ENCODE assay signal across 8 mouse cellular contexts in genomic region chr7:140955758-140956555, GRCm38 (mm10). TPM values are rescaled to one million over a fixed set of nuclear protein-coding genes. Genes with fewer than 3 reads are reported as not detected.
DNase-seq lines count a peak whose midpoint lies in the region; ATAC-seq and TF ChIP-seq lines count a peak whose summit lies in the region.

TSS of gene Gm45717 (minus strand) at chr7:140955937.
TSS of gene Ifitm2 (minus strand) at chr7:140955987.

- no peaks in the 10 kb centered on the region for H3K36me3 ChIP-seq in liver, adult 2 months (ENCODE audit: control insufficient read depth, insufficient read depth, low read length)
- no peaks in the 10 kb centered on the region for H3K36me3 ChIP-seq in midbrain, postnatal 0 days (ENCODE audit: insufficient read depth, low read length)

- peak within 1 kb of the TSS; percentile 77 for H3K4me3 ChIP-seq in liver, adult 2 months (ENCODE audit: insufficient read depth, low read depth, low read length)
- peak within 1 kb of the TSS; percentile 31 for H3K4me3 ChIP-seq in midbrain, postnatal 0 days (ENCODE audit: low read depth, low read length)

- H3K9ac ChIP-seq in liver, adult 2 months (ENCODE audit: low read depth, low read length), result peak within 1 kb of the TSS; percentile 88
- peak within 1 kb of the TSS; percentile 9; the same call in 1 of the 2 replicates for H3K9ac ChIP-seq in midbrain, postnatal 0 days (replicated peaks; ENCODE audit: low read length, poor library complexity, severe bottlenecking)

- H3K9me3 ChIP-seq in midbrain, postnatal 0 days (ENCODE audit: low read length), result no peaks in the 10 kb centered on the region

- peak within 1 kb of the TSS; percentile 46 for H3K4me2 ChIP-seq in midbrain, postnatal 0 days (ENCODE audit: low read depth, low read length, poor library complexity, severe bottlenecking)

- peaks cover 17% of the 10 kb centered on the region for H3K79me2 ChIP-seq in liver, adult 2 months (ENCODE audit: control insufficient read depth, insufficient read depth, low read length)

- TF ChIP-seq POLR2A in liver, adult 2 months (IDR thresholded peaks at IDR 0.05; ENCODE audit: extremely low read depth, insufficient read depth, low read length), result no peak

- peak; percentile 92 for ATAC-seq in frontal cortex, adult (ENCODE audit: low TSS enrichment)
- no peak for ATAC-seq in midbrain, postnatal 0 days (ENCODE audit: low FRiP score)

- no peaks in the 10 kb centered on the region for H3K27me3 ChIP-seq in liver, adult 2 months (ENCODE audit: control insufficient read depth, insufficient read depth, low read length)
- H3K27me3 ChIP-seq in midbrain, postnatal 0 days (ENCODE audit: insufficient read depth, low read length), result no peaks in the 10 kb centered on the region

- under 1% methylated on average over 11 of the region's 11 CpGs for WGBS in liver, adult 2 months
- WGBS in midbrain, postnatal 0 days, result 21% methylated on average over 11 of the region's 11 CpGs

- DNase-seq in frontal cortex, postnatal 10 days (ENCODE audit: low spot score in 2 of 2), result no peak
- DNase-seq in c-Kit-positive CD71-positive TER-119-positive erythroid progenitor cells, embryonic 14.5 days (ENCODE audit: low spot score), result peak; percentile 32
- peak; percentile 75 to 81 for DNase-seq in gastrocnemius, postnatal 36 days
- peak; percentile 55 for DNase-seq in induced T-regulatory cell, adult 2 months (ENCODE audit: low read depth)
- peak; percentile 95 for DNase-seq in liver, adult 2 months (ENCODE audit: extremely low read depth, low read depth, low spot score)
- peak; percentile 71 for DNase-seq in midbrain, postnatal 0 days (ENCODE audit: low spot score)
- DNase-seq in cerebellum, postnatal 14 days, result no peak

- intact Hi-C loops in gastrocnemius, postnatal 36 days (cut with DNase I), result loop anchor here (5.0 kb wide), 1 partner anchor 91 kb away; no protein-coding TSS in a partner anchor

- H3K4me1 ChIP-seq in liver, adult 2 months (ENCODE audit: control insufficient read depth, insufficient read depth, low read length), result peaks cover 7% of the 10 kb centered on the region
- H3K4me1 ChIP-seq in midbrain, postnatal 0 days (ENCODE audit: insufficient read depth, low read length), result no peaks in the 10 kb centered on the region

- TF ChIP-seq CTCF in liver, adult 2 months (IDR thresholded peaks at IDR 0.05; ENCODE audit: low read depth, low read length), result no peak
- TF ChIP-seq CTCF in midbrain, postnatal 0 days (IDR thresholded peaks at IDR 0.05), result no peak

- peak within 1 kb of the TSS; percentile 95 for H3K27ac ChIP-seq in liver, adult 2 months (replicated peaks; ENCODE audit: insufficient read depth, low read depth, low read length)
- H3K27ac ChIP-seq in midbrain, postnatal 0 days (ENCODE audit: low read depth, low read length), result no peak within 1 kb of the TSS

RNA-seq across cellular contexts. Expression of gene Gm45717, which starts in this region (rescaled TPM):
- total RNA-seq in gastrocnemius, postnatal 36 days (2021), result not detected
- total RNA-seq in liver, adult 2 months (2014; rRNA removed), result not detected in 2 replicates
- not detected in 2 replicates for polyA plus RNA-seq in liver, adult 2 months (2012; rRNA removed)
- total RNA-seq in midbrain, postnatal 0 days (2014; rRNA removed), result not detected in 2 replicates
- polyA plus RNA-seq in midbrain, postnatal 0 days (2015; fragmentation: Nextera tagmentation; extraction: Ambion mirVana), result 0.81 TPM in 1 of 2 replicates, not detected in the other

RNA-seq across cellular contexts. Expression of gene Ifitm2, which starts in this region (rescaled TPM):
- 10 to 100 TPM; 50.9 to 51.8 TPM for total RNA-seq in gastrocnemius, postnatal 36 days (2021)
- 270 and 282 TPM in 2 replicates for total RNA-seq in liver, adult 2 months (2014; rRNA removed)
- polyA plus RNA-seq in liver, adult 2 months (2012; rRNA removed), result 968 and 1,028 TPM in 2 replicates
- total RNA-seq in midbrain, postnatal 0 days (2014; rRNA removed), result 66.6 and 79.1 TPM in 2 replicates
- polyA plus RNA-seq in midbrain, postnatal 0 days (2015; fragmentation: Nextera tagmentation; extraction: Ambion mirVana), result 200 and 218 TPM in 2 replicates

Comparison
In these comparisons a context has a peak if more than half of its experiments do, and no peak if none do; other contexts are left out.
1. DNase-seq: peak in c-Kit-positive CD71-positive TER-119-positive erythroid progenitor cells, embryonic 14.5 days (single experiment), gastrocnemius, postnatal 36 days (2 of 2), induced T-regulatory cell, adult 2 months (single experiment), liver, adult 2 months (single experiment) and midbrain, postnatal 0 days (single experiment); none in frontal cortex, postnatal 10 days (0 of 2) and cerebellum, postnatal 14 days (0 of 2).